Mouse (Mus musculus): ENCODE data around the gene Pkp3.
"Not testable (repeated sequence)": the region's sequence is repeated elsewhere in the genome, so short reads cannot be mapped to it uniquely, and the experiment has no call there.

Pkp3 gene

GRCm38 (mm10) chr7:141077841-141078240 lies at the start of gene Pkp3:
Pkp3 (plus strand) TSS chr7:141078218.
- no peak for DNase-seq (ENCODE audit: low spot score in 2 of 2)

GRCm38 (mm10) chr7:141028831-141029230 lies 49.2 kb upstream of the Pkp3 start, which contains the start of gene Gm17387:
Gm17387 (plus strand) TSS chr7:141029131.
- no peak for DNase-seq (ENCODE audit: low spot score in 2 of 2)

GRCm38 (mm10) chr7:141030390-141030789 lies 47.6 kb upstream of the Pkp3 start:
- no peak for DNase-seq (ENCODE audit: low spot score in 2 of 2)

- no peak for DNase-seq (ENCODE audit: low spot score in 2 of 2)
Observed at GRCm38 (mm10) chr7:141032458-141033167, 45.4 kb upstream of the Pkp3 start.

DNA sequence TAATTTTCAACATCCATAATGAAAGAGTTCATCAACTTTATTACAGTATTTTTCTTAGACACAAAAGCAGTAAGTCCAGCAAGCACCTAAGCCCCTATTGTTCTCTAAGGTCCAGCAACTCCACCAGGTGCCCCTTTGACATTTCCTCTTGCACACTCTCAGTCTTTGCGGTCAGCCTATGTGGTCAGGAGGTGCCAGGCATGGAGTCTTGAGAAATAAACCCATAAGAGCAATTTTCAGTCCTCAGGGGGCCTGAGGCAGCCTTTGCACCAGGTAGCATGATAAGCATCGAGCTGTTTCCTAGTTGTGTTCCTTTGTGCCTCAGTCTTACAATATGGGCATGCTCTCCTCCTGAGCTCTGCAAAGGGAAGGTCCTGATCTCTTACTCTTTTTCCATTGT lies 41.4 kb upstream of the Pkp3 start:
- DNase-seq (ENCODE audit: low spot score in 2 of 2) = not testable (repeated sequence)

GRCm38 (mm10) chr7:141038090-141039032 lies 39.7 kb upstream of the Pkp3 start:
- no peak for DNase-seq (ENCODE audit: low spot score in 2 of 2)

DNA sequence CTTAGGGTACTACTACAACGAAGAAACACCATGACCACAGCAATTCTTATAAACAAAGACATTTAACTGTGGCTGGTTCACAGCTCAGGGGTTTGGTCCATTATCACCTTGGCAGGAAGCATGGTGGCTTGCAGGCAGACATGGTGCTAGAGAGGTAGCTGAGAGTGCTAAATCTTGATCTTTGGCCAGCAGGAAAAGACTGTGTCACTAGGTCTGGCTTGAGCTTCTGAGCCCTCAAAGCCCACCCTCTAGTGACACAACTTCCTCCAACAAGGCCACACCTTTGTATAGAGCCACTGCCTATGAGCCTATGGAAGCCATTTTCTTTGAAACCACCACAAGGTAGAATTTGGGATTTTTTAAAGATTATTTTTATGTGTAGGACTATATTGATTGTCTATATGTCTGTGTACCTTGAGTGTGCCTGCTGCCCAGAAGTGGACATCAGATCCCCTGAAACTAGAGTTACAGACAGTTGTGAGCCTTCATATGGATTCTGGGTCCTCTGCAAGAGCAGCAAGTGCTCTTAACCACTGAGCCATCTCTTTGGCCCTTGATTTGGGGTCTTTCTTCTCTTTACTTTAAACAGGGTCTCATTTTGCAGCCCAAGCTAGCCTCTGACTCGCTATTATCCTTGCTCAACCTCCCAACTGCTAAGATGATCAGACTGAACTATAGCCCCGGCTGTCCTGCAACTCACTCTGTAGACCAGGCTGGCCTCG lies 38.5 kb upstream of the Pkp3 start:
- DNase-seq (ENCODE audit: low spot score in 2 of 2) = no peak

- no peak for DNase-seq (ENCODE audit: low spot score in 2 of 2)
Observed at GRCm38 (mm10) chr7:141040867-141041606, 37.0 kb upstream of the Pkp3 start.

- DNase-seq (ENCODE audit: low spot score in 2 of 2) = peak; percentile 69 to 78
Observed at GRCm38 (mm10) chr7:141041661-141042060, 36.4 kb upstream of the Pkp3 start.

DNA sequence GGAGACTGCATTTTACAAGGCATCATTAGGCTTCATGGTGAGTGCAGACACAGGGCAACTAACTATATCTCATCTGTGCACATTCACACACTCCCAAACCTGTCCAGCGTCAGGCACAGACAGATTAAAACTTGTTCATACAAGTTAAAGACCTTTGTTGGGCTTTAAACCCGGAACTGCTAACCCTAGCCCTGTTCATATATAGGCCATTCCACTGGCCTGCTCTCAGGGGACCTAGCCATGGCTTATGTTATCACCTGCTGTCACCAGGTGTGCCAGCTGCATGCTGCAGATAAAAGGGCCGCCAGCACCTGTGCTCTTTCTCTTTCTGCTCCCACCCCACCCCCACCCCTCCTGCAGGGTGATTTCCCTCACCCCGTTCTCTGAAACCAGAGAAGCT lies 35.5 kb upstream of the Pkp3 start:
- no peak for DNase-seq (ENCODE audit: low spot score in 2 of 2)

DNA sequence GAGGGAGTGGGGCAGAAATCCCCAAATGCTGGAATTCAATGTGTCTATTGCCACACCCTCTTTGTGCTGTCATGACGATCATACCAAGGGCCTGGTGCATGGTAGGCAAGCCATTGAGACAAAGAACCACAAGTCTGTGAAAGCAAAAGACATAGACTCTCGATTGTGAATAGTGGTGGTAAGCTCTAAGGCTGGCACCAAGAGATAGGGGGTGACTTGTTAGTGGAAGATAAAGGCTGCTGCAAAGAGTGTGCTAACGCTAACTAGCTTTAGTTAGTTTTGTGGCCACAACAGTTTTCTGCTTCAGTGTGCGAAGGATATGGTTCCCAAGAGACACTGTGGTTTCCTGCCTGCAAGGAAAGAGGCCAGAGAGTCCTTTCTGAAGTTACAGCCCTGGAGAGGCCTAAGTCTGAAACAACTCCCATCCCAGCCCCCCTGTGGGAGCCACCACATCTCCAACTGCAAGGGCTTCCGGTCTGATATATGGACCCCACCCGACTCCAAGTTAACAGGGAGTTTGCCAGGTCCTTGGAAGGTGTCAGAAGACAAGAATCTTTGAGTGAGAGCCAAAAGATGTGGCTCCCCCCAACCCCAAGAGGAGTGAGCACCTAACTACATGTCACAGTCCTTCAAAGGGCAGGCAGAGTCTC lies 31.0 kb upstream of the Pkp3 start:
- DNase-seq (ENCODE audit: low spot score in 2 of 2) = no peak

DNA sequence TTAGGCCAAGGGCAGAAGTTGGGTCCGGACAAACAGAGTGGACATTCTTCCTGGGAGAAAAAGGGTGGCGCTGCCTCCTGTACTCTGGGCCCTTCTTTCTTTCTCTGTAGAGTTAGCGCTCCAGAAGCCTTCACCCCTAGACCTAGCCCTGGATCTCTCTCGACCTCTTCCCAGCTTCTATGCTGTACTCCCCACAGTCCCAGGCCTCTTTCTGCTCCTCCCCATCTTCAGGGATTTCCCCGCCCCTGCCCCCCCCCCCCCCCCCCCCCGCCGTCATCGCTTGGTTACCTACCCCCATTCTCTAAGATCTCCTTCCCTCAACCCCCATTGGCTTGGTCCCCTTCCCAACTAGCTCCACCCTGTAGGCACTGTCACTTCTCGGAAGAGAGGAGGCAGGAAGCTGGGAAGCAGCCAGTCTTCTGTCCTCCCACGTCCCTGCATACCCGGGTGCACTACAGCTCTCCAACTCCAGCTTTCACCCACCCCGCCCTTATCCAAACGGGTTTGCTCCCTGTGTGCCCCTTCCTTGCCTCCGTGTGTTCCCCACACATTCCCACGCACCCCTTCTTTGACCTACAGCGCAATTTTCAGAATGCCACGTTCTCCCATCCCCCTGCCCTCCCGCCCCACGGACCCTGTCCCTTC lies 30.3 kb upstream of the Pkp3 start:
- DNase-seq (ENCODE audit: low spot score in 2 of 2) = peak; percentile 79 to 81

GRCm38 (mm10) chr7:141048226-141049218 lies 29.5 kb upstream of the Pkp3 start:
- peak; percentile 88 to 94 for DNase-seq (ENCODE audit: low spot score in 2 of 2)

GRCm38 (mm10) chr7:141049326-141049725 lies 28.7 kb upstream of the Pkp3 start:
- DNase-seq (ENCODE audit: low spot score in 2 of 2) = no peak

DNA sequence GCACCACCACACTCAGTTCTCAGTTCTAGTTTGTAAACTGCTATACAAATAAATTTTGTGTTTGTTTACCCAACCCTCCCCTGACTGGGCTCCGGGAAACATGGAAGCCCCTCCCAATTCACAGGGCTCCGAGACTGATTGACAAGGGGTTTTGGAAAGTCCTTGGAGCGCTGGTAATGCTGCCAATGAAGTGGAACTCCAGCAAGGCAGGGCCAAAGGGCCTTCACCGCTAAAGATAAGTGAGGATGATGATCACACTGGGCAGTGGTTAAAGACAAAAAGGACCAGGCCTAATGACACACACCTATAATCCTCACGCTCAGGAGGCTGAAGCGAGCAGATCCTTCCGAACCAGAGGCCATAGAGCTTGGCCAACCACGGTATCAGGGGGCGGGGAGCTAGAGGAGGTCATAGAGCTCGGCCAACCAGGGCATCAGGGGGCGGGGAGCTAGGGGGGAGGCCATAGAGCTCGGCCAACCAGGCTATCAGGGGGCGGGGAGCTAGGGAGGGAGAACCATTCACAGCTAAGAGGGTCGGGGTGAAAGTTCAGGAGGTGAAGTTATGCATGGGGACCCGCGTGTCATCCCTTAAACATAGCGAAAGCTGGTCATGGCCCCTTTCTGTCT lies 26.8 kb upstream of the Pkp3 start:
- DNase-seq (ENCODE audit: low spot score in 2 of 2) = no peak

DNA sequence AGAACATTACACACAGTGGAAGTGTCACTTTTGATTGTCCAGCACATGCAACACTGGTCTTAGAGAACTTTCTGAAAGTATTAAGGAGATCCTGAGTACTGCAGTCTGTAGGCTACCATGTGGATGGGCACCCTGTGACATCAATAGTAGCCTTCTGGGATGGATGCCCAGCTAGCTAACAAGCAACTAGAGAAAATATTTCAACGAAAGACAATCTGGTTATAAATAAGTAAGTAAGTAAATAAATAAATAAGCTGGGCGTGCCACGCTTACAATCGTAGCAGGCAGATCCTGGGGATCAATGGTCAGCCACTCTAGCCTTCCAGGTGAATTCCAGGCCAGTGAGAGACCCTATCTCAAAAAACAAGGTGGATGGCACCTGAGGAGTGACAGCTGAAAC lies 26.0 kb upstream of the Pkp3 start:
- DNase-seq (ENCODE audit: low spot score in 2 of 2) = no peak

DNA sequence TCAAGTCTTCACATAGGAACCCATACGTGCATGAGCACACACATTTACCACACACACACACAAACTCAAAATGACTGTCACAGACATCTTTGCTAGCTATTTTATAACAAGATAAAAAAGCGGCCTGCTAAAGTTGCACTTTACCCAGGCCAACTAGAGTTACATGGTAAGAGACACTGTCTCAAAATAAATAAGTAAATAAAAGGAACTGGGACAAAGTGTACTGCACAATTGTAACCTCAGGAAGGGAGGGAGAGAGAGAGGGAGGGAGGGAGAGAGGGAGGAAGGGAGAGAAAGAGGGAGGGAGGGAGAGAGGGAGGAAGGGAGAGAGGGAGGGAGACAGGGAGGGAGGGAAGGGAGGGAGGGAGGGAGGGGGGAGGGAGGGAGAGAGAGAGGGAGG lies 25.6 kb upstream of the Pkp3 start:
- DNase-seq (ENCODE audit: low spot score in 2 of 2) = no peak

DNA sequence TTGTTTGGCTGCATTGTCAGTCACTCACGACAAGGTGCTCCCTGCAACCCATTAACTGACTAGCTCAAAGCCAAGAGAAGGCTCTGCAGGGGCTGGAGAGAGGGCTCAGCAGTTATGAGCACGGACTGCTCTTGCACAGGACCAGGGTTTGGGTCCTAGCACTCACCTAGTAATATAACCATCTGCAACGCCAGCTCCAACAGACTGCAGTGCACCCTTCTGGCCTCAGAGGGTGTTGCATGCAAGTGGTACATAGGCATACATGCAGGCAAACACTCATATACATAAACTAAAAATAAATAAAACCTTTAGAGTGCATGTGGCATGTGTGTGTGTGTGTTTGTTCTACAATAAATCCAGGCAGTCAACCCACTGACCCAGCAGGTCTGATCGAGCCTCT lies 22.2 kb upstream of the Pkp3 start:
- no peak for DNase-seq (ENCODE audit: low spot score in 2 of 2)

GRCm38 (mm10) chr7:141056976-141057375 lies 21.0 kb upstream of the Pkp3 start:
- no peak for DNase-seq (ENCODE audit: low spot score in 2 of 2)
